ENCODE assay signal across 8 mouse cellular contexts in the genomic region with DNA sequence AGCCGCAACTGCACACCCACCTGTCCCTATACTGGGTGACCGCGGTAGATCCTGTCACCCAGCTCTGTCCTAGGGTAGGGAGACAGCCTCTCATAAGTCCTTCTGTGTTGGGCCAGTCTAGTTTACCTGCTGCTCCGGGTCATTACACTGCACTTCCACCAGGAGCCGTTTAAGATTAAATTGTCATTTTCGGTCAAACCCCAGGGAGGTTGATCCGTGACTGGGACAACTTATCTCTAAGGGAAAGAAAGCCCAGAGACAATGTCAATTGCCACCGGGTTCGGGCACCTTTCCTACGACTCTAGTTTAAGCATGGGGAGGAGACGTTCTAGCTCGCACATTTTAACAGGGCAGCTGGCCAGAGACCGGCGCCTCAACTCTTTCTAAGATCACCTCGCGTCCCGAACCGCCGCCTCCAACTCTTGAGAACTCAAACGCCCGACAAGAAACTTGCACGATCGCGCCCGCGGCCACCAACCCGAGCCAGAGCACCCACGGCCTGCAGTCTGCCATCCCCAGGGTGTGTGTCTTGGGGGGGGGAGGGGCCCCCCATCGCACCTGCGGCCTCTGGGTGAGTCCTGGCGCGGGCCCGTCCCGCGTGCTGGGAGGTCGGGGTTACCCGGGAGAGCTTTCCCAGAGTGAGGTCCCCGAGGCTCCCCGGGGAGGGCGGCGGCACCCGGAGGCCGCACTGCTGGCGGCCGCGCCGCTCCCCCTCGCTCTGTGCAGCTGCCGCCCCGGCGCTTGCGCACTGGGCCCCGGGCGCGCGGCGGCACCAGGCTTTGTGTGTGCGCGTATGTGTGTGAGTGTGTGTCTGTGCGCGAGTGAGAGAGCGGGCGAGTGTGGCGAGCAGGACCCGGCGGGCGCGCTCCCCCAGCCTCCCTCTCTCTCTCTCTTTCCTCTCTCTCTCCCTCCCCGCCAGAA. TPM values are rescaled to one million over a fixed set of nuclear protein-coding genes. Genes with fewer than 3 reads are reported as not detected.
DNase-seq lines count a peak whose midpoint lies in the region; ATAC-seq lines count a peak whose summit lies in the region.

A gene (plus strand): TSS at position 128 of the 921 bp plus-strand sequence.

- H3K4me3 ChIP-seq in intestine, embryonic 14.5 days (ENCODE audit: low read depth, low read length) = peak within 1 kb of the TSS; percentile 90

- 1% methylated on average over 69 of the region's 69 CpGs for WGBS in intestine, embryonic 14.5 days

- H3K9me3 ChIP-seq in intestine, embryonic 14.5 days (ENCODE audit: control insufficient read depth, low read length) = no peaks in the 10 kb centered on the region

- no peaks in the 10 kb centered on the region for H3K36me3 ChIP-seq in intestine, embryonic 14.5 days (ENCODE audit: control insufficient read depth, insufficient read depth, low read length)

- peaks cover 17% of the 10 kb centered on the region for H3K4me1 ChIP-seq in intestine, embryonic 14.5 days (replicated peaks; ENCODE audit: control insufficient read depth, insufficient read depth, low read length)

- ATAC-seq in intestine, embryonic 14.5 days (replicated peaks; ENCODE audit: low FRiP score, low TSS enrichment, low read depth) = peak; percentile 81
- peak; percentile 73 for ATAC-seq in megakaryocyte progenitor cell, adult 5-6 weeks (replicated peaks; ENCODE audit: poor library complexity)

- H3K27me3 ChIP-seq in intestine, embryonic 14.5 days (replicated peaks; ENCODE audit: control insufficient read depth, insufficient read depth, low read length) = no peaks in the 10 kb centered on the region

- peak within 1 kb of the TSS; percentile 98 for H3K27ac ChIP-seq in intestine, embryonic 14.5 days (ENCODE audit: low read depth)

- peak within 1 kb of the TSS; percentile 94 for H3K9ac ChIP-seq in intestine, embryonic 14.5 days (ENCODE audit: low read length)

- DNase-seq in adrenal gland, adult 2 months = peak; percentile 94
- peak; percentile 95 for DNase-seq in embryo, embryonic 11 days
- DNase-seq in gastrocnemius, postnatal 36 days = peak; percentile 85 to 90
- DNase-seq in intestine, embryonic 14.5 days (ENCODE audit: low spot score) = peak; percentile 96
- DNase-seq in left cerebral cortex, postnatal 10 days (ENCODE audit: extremely low spot score in 1 of 2, low spot score in 2 of 2) = peak; percentile 91 to 92
- DNase-seq in right cerebral cortex, postnatal 14 days = peak; percentile 95
- peak; percentile 91 for DNase-seq in urinary bladder, postnatal 25 days (ENCODE audit: low spot score)

- intact Hi-C loops in gastrocnemius, postnatal 36 days (cut with DNase I) = loop anchor here (5.0 kb wide), 1 partner anchor 42 kb away; no protein-coding TSS in a partner anchor
- intact Hi-C loops in left cerebral cortex, postnatal 10 days (cut with DNase I) = no loop called here

- H3K4me2 ChIP-seq in intestine, embryonic 14.5 days (ENCODE audit: low read length) = peak within 1 kb of the TSS; percentile 79

RNA-seq across cellular contexts. Expression of the gene that starts here (rescaled TPM):
- 10 to 100 TPM in 1 of 2 experiments, 1 to 10 TPM in 1; 6.1 to 11.2 TPM for total RNA-seq in adrenal gland, adult 2 months (2021)
- 5.2 and 6.1 TPM in 2 replicates for polyA plus RNA-seq in adrenal gland, adult 2 months (2012; rRNA removed)
- total RNA-seq in gastrocnemius, postnatal 36 days (2021) = 10 to 100 TPM in 1 of 2 experiments, 1 to 10 TPM in 1; 6.6 to 10.7 TPM
- polyA plus RNA-seq in intestine, embryonic 14.5 days (2014; fragmentation: Nextera tagmentation; extraction: Ambion mirVana) = 21.1 and 24.0 TPM in 2 replicates
- 10 to 100 TPM; 81.4 to 83.3 TPM for total RNA-seq in left cerebral cortex, postnatal 10 days (2021)
- 16.3 and 20.0 TPM in 2 replicates for total RNA-seq in megakaryocyte progenitor cell, adult 5-6 weeks (2015)
- 14.7 and 17.5 TPM in 2 replicates for total RNA-seq in megakaryocyte progenitor cell, adult 5-6 weeks (2017)

Comparison
In these comparisons a context has a peak if more than half of its experiments do, and no peak if none do; other contexts are left out.
1. Peak in every context shown above with its lines: DNase-seq, ATAC-seq, H3K4me3 ChIP-seq and H3K27ac ChIP-seq.